Comparison of ENCODE assay signal across 16 mouse cellular contexts in the genomic region with DNA sequence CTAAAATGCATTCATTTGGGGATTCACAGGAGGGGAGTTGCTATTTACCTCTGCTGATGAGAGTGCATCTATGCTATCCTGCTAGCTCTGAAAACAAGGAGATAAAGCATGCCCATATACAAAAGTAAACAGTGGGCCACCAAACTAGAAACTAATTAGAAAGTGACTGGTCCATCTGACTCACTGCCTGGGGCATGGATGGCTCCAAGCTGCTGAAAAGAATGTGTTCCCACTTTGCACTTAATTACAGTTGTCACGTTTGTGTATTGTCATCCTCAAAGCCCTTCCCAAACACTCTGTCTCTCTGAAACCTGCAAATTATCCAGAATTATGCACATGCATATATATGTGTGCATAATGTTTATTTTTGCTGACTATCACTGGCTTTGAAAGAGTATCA. TPM values are rescaled to one million over a fixed set of nuclear protein-coding genes. Genes with fewer than 3 reads are reported as not detected.
DNase-seq lines count a peak whose midpoint lies in the region; ATAC-seq and TF ChIP-seq lines count a peak whose summit lies in the region.
"Had no signal": no experiment of that assay in that cellular context is flagged by ENCODE, and none has a peak within 500 bp of the region (broad histone marks: within the 10 kb centered on the region; RNA-seq: fewer than 3 reads in every experiment).

No protein-coding gene starts in this region.

- ATAC-seq in kidney, embryonic 15.5 days (replicated peaks; ENCODE audit: low FRiP score) = no peak
- no peak for ATAC-seq in hindbrain, embryonic 15.5 days (ENCODE audit: low FRiP score, low read depth)
- no peak for ATAC-seq in midbrain, embryonic 16.5 days
- ATAC-seq in liver, postnatal 0 days = no peak
- ATAC-seq in megakaryocyte progenitor cell, adult 5-6 weeks (replicated peaks; ENCODE audit: poor library complexity) = no peak
- ATAC-seq: CD4-positive, CD25-positive, alpha-beta regulatory T cell, adult 4 months had no signal

- WGBS in kidney, embryonic 15.5 days = 30% methylated on average over 1 of the region's 1 CpGs
- 17% methylated on average over 1 of the region's 1 CpGs for WGBS in hindbrain, embryonic 15.5 days
- WGBS in midbrain, embryonic 16.5 days = 10% methylated on average over 1 of the region's 1 CpGs
- WGBS in liver, postnatal 0 days (ENCODE audit: insufficient replicate concordance) = 39% methylated on average over 1 of the region's 1 CpGs

- H3K9me3 ChIP-seq in kidney, embryonic 15.5 days (replicated peaks) = no peaks in the 10 kb centered on the region
- no peaks in the 10 kb centered on the region for H3K9me3 ChIP-seq in hindbrain, embryonic 15.5 days
- no peaks in the 10 kb centered on the region for H3K9me3 ChIP-seq in midbrain, embryonic 16.5 days (replicated peaks; ENCODE audit: control insufficient read depth, low read length, poor library complexity, severe bottlenecking)
- no peaks in the 10 kb centered on the region for H3K9me3 ChIP-seq in liver, postnatal 0 days (ENCODE audit: low read length)
- H3K9me3 ChIP-seq: heart, embryonic 15.5 days had no signal

- intact Hi-C loops in left cerebral cortex, postnatal 10 days (cut with DNase I) = loop anchor here (10.0 kb wide), 1 partner anchor 311 kb away; no protein-coding TSS in a partner anchor

- peak overlapping the region; percentile 90 for H3K4me2 ChIP-seq in kidney, embryonic 15.5 days
- H3K4me2 ChIP-seq in hindbrain, embryonic 15.5 days = peak overlapping the region; percentile 67
- H3K4me2 ChIP-seq in midbrain, embryonic 16.5 days (ENCODE audit: low read length) = peak overlapping the region; percentile 93
- H3K4me2 ChIP-seq in liver, postnatal 0 days (ENCODE audit: low read depth, low read length) = no peak overlapping the region
- H3K4me2 ChIP-seq: heart, embryonic 15.5 days had no signal

- H3K36me3 ChIP-seq in kidney, embryonic 15.5 days = no peaks in the 10 kb centered on the region
- H3K36me3 ChIP-seq in hindbrain, embryonic 15.5 days = no peaks in the 10 kb centered on the region
- H3K36me3 ChIP-seq in midbrain, embryonic 16.5 days (ENCODE audit: control insufficient read depth, insufficient read depth, low read length) = no peaks in the 10 kb centered on the region
- H3K36me3 ChIP-seq in liver, postnatal 0 days (replicated peaks; ENCODE audit: insufficient read depth, low read length) = no peaks in the 10 kb centered on the region
- H3K36me3 ChIP-seq: heart, embryonic 15.5 days had no signal

- TF ChIP-seq CTCF in brain, embryonic 14.5 days (IDR thresholded peaks at IDR 0.05; ENCODE audit: borderline replicate concordance, extremely low read depth, insufficient read depth, insufficient read length) = no peak
- no peak for TF ChIP-seq CTCF in liver, postnatal 0 days (IDR thresholded peaks at IDR 0.05; ENCODE audit: low read depth)

- no peak for TF ChIP-seq EP300 in liver, postnatal 0 days (IDR thresholded peaks at IDR 0.05; ENCODE audit: low read depth)

- H3K4me1 ChIP-seq in kidney, embryonic 15.5 days = peaks cover 27% of the 10 kb centered on the region
- peaks cover 24% of the 10 kb centered on the region for H3K4me1 ChIP-seq in hindbrain, embryonic 15.5 days (replicated peaks)
- peaks cover 30% of the 10 kb centered on the region for H3K4me1 ChIP-seq in midbrain, embryonic 16.5 days (ENCODE audit: control insufficient read depth, insufficient read depth, low read length)
- 0 out of 2 replicates have a peak, but pooled peaks cover 2% of the 10 kb centered on the region for H3K4me1 ChIP-seq in liver, postnatal 0 days (ENCODE audit: insufficient read depth)

- no peaks in the 10 kb centered on the region for H3K27me3 ChIP-seq in kidney, embryonic 15.5 days
- H3K27me3 ChIP-seq in hindbrain, embryonic 15.5 days = no peaks in the 10 kb centered on the region
- no peaks in the 10 kb centered on the region for H3K27me3 ChIP-seq in midbrain, embryonic 16.5 days (ENCODE audit: control insufficient read depth, insufficient read depth, low read depth, low read length)
- 0 out of 2 replicates have a peak, but pooled peaks cover 3% of the 10 kb centered on the region for H3K27me3 ChIP-seq in liver, postnatal 0 days (ENCODE audit: insufficient read depth, low read length)
- H3K27me3 ChIP-seq: heart, embryonic 15.5 days had no signal

- no peak for DNase-seq in kidney, postnatal 36 days
- peak; percentile 41 for DNase-seq in brain, embryonic 14.5 days (ENCODE audit: low read depth)
- DNase-seq in liver, postnatal 0 days = no peak
- DNase-seq in left cerebral cortex, postnatal 10 days (ENCODE audit: extremely low spot score in 1 of 2, low spot score in 2 of 2) = no peak
- DNase-seq: cerebellum, adult 9-11 months; kidney, adult 8-10 months; right cerebral cortex, adult 18-20 months had no signal

- TF ChIP-seq POLR2A in brain, embryonic 14.5 days (IDR thresholded peaks at IDR 0.05; ENCODE audit: borderline replicate concordance, extremely low read depth, insufficient read depth, insufficient read length, poor library complexity, severe bottlenecking) = no peak

- H3K4me3 ChIP-seq in kidney, embryonic 15.5 days (replicated peaks) = no peak overlapping the region
- peak overlapping the region; percentile 43 for H3K4me3 ChIP-seq in hindbrain, embryonic 15.5 days
- H3K4me3 ChIP-seq in midbrain, embryonic 16.5 days (ENCODE audit: low read depth, low read length) = peak overlapping the region; percentile 78
- no peak overlapping the region for H3K4me3 ChIP-seq in liver, postnatal 0 days (ENCODE audit: low read depth, low read length)
- H3K4me3 ChIP-seq: heart, embryonic 15.5 days had no signal

- no peak overlapping the region for H3K27ac ChIP-seq in kidney, embryonic 15.5 days
- no peak overlapping the region for H3K27ac ChIP-seq in hindbrain, embryonic 15.5 days (replicated peaks)
- H3K27ac ChIP-seq in midbrain, embryonic 16.5 days (ENCODE audit: low read length) = peak overlapping the region; percentile 54
- no peak overlapping the region for H3K27ac ChIP-seq in liver, postnatal 0 days (ENCODE audit: low read depth)
- H3K27ac ChIP-seq: heart, embryonic 15.5 days had no signal

- no peak overlapping the region for H3K9ac ChIP-seq in kidney, embryonic 15.5 days
- H3K9ac ChIP-seq in hindbrain, embryonic 15.5 days = no peak overlapping the region; the same call in 1 of the 2 replicates
- H3K9ac ChIP-seq in midbrain, embryonic 16.5 days (ENCODE audit: low read depth, low read length) = peak overlapping the region; percentile 36; the same call in 1 of the 2 replicates
- no peak overlapping the region for H3K9ac ChIP-seq in liver, postnatal 0 days (replicated peaks)
- H3K9ac ChIP-seq: heart, embryonic 15.5 days had no signal

RNA-seq across cellular contexts. Expression of a gene that starts 1.2 kb away (rescaled TPM):
- 4.4 and 5.7 TPM in 2 replicates for polyA plus RNA-seq in kidney, embryonic 15.5 days (2015; fragmentation: Nextera tagmentation; extraction: Ambion mirVana)
- polyA plus RNA-seq in brain, embryonic 14.5 days (2012; rRNA removed) = 3.5 and 5.1 TPM in 2 replicates
- polyA plus RNA-seq in hindbrain, embryonic 15.5 days (2015; fragmentation: Nextera tagmentation; extraction: Ambion mirVana) = 21.5 and 22.9 TPM in 2 replicates
- polyA plus RNA-seq in midbrain, embryonic 16.5 days (2015; fragmentation: Nextera tagmentation; extraction: Ambion mirVana) = 36.6 and 40.0 TPM in 2 replicates
- not detected in 2 replicates for polyA plus RNA-seq in liver, postnatal 0 days (2015; fragmentation: Nextera tagmentation; extraction: Ambion mirVana)
- total RNA-seq in megakaryocyte progenitor cell, adult 5-6 weeks (2015) = not detected in 2 replicates
- total RNA-seq in megakaryocyte progenitor cell, adult 5-6 weeks (2017) = not detected in 2 replicates
- 10 to 100 TPM; 72.9 to 76.4 TPM for total RNA-seq in left cerebral cortex, postnatal 10 days (2021)
- total RNA-seq: gastrocnemius, adult 8-10 months had no signal

RNA-seq across cellular contexts. Expression of a gene that starts 51.9 kb away (rescaled TPM):
- not detected in 2 replicates for polyA plus RNA-seq in kidney, embryonic 15.5 days (2015; fragmentation: Nextera tagmentation; extraction: Ambion mirVana)
- not detected in 2 replicates for polyA plus RNA-seq in brain, embryonic 14.5 days (2012; rRNA removed)
- polyA plus RNA-seq in hindbrain, embryonic 15.5 days (2015; fragmentation: Nextera tagmentation; extraction: Ambion mirVana) = 0.12 and 0.22 TPM in 2 replicates
- polyA plus RNA-seq in midbrain, embryonic 16.5 days (2015; fragmentation: Nextera tagmentation; extraction: Ambion mirVana) = 0.10 TPM in 1 of 2 replicates, not detected in the other
- not detected in 2 replicates for polyA plus RNA-seq in liver, postnatal 0 days (2015; fragmentation: Nextera tagmentation; extraction: Ambion mirVana)
- total RNA-seq in megakaryocyte progenitor cell, adult 5-6 weeks (2015) = not detected in 2 replicates
- not detected in 2 replicates for total RNA-seq in megakaryocyte progenitor cell, adult 5-6 weeks (2017)
- not detected for total RNA-seq in left cerebral cortex, postnatal 10 days (2021)
- total RNA-seq: gastrocnemius, adult 8-10 months; left cerebral cortex, postnatal 25 days had no signal
- polyA plus RNA-seq: CD4-positive, CD25-positive, alpha-beta regulatory T cell, adult 4 months; heart, embryonic 15.5 days; lung, embryonic 16.5 days had no signal

Comparison
In these comparisons a context has a peak if more than half of its experiments do, and no peak if none do; other contexts are left out.
1. H3K4me3 ChIP-seq: peak in hindbrain, embryonic 15.5 days (single experiment) and midbrain, embryonic 16.5 days (single experiment); none in kidney, embryonic 15.5 days (single experiment) and liver, postnatal 0 days (single experiment).